Mouse (Mus musculus) brown adipose tissue, adult 24 weeks (tissue): ENCODE measurements around the gene Gm3250. TPM values are rescaled to one million over a fixed set of nuclear protein-coding genes. Genes with fewer than 3 reads are reported as not detected.
"Not testable (repeated sequence)": the region's sequence is repeated elsewhere in the genome, so short reads cannot be mapped to it uniquely, and the experiment has no call there.

Experiments used
- H3K27ac ChIP-seq: fragments of 200-500 bp; replicated peaks from 2 replicates; pipeline ENCODE4 v1.5.1; 2012; ENCODE audit warnings: low read depth, mild to moderate bottlenecking, low read length
- H3K4me1 ChIP-seq: fragments of 200-500 bp; 2 replicates; pipeline ENCODE4 v1.6.1; 2012; ENCODE audit warnings: low read length, mixed read lengths; ENCODE audit not compliant: control insufficient read depth, insufficient read depth, insufficient read length
- H3K4me3 ChIP-seq: fragments of 200-500 bp; 2 replicates; pipeline ENCODE4 v1.5.1; 2012; ENCODE audit warnings: low read depth, mild to moderate bottlenecking, low read length, moderate library complexity; ENCODE audit not compliant: insufficient read depth
- polyA plus RNA-seq: library from polyadenylated mRNA; stranded (reverse); fragments of >200 nt; gene quantifications from 2 replicates; pipeline ENCODE4 v1.2.4, GENCODE M21; 2012; ENCODE audit not compliant: missing spikeins, insufficient read depth, insufficient read length

Gene Gm3250
- not detected in 2 replicates for polyA plus RNA-seq

DNA sequence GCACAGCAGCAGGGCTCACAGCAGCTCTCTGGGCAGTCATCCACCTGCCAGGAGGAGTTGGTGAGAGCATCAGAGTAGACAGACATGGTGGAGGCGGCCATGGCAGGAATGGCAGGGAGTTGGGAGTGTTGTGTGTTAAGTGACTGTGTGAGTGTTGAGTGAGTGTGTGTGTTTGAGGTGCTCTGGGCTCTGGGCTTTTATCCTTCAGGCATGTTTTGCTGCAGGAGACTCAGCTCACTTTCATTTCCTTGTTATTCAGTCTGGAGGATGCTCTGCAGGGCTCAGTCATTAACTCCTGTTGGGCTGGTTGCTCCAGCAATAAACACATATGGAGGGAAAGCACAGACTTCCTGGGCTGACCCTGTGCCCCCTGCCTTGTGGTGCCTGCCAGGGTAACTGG lies at the start of gene Gm3250:
Gm3250 (minus strand) TSS at position 101 of the 400 bp plus-strand sequence.
- H3K27ac ChIP-seq, H3K4me3 ChIP-seq, H3K4me1 ChIP-seq: not testable (repeated sequence)

DNA sequence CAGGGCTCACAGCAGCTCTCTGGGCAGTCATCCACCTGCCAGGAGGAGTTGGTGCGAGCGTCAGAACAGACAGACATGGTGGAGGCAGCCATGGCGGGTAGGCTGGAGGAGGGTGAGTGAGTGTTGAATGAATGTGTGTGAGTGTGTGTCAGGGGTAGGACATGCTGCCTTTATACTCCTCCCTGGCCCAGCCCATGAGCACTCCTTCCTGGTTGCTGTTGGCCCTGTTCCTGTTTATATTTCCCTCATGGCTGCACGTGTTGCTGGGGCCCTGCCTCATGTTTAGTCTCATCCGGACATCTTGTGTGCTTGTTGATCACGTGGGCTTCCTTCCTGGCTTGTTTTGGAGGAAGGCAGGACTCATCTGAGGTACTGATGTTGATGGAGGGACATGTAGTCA lies 44.6 kb upstream of the Gm3250 start, which contains the start of gene Krtap10-4:
Krtap10-4 (minus strand) TSS at position 145 of the 400 bp plus-strand sequence.
- Histone ChIP-seq H3K4me1 (no peaks in the 10 kb centered on the region), H3K27ac (no peak within 1 kb of the TSS), H3K4me3 (no peak within 1 kb of the TSS)

DNA sequence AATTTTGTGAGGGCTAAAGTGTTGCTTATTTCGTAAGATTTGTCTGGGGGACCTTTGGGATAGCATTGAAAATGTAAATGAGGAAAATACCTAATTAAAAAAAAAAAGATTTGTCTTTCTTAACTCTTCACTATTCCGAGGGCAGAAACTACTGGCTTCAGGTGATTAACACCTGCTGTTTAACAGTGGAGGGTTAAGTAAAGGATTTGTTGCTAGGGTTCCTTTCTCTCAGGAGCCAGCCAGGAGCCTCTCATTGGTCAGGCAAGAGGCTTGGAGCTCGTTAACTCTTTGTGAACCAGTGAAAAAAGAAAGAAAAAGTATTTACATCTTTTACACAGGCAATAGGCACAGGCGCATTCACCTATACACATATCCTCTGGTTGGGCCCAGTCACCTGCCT lies 36.9 kb upstream of the Gm3250 start:
- no peak overlapping the region for H3K4me3 ChIP-seq
- H3K4me1 ChIP-seq: no peaks in the 10 kb centered on the region
- no peak overlapping the region for H3K27ac ChIP-seq

DNA sequence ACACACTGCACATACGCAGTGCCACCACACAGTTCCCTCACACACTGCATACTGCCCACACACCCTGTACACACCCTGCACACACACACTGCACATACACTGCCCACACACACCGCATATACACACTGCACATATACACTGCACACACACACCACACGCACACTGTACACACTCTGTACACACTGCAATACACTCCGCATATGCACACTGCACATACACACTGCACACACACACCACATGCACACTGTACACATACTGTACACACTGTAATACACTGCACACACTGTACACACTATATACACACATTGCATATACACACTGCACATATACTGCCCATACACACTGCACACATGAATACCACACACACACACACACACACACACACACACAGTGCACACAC lies 36.2 kb upstream of the Gm3250 start:
- no peak overlapping the region for H3K27ac ChIP-seq
- H3K4me3 ChIP-seq: no peak overlapping the region
- no peaks in the 10 kb centered on the region for H3K4me1 ChIP-seq

DNA sequence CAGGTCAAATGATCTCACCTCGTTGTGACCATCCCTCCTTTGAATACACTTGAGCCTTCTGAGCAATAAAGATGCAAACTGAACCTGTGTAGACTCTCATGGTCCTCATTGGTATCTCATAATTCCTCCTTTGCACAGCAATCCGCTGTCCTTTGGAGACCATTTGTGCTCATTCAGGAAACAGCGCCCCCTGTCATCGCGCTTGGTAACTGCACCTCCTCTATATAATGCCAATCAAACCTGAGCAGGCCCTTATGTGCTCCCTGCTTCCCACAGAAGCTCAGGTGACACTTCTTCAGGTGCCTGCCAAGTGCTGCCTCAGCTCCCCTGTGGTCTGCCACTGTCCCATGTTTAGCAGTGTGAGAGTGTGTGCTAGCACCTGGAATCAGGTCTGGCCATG lies 33.2 kb upstream of the Gm3250 start:
- H3K27ac ChIP-seq: no peak overlapping the region
- no peaks in the 10 kb centered on the region for H3K4me1 ChIP-seq
- no peak overlapping the region for H3K4me3 ChIP-seq

DNA sequence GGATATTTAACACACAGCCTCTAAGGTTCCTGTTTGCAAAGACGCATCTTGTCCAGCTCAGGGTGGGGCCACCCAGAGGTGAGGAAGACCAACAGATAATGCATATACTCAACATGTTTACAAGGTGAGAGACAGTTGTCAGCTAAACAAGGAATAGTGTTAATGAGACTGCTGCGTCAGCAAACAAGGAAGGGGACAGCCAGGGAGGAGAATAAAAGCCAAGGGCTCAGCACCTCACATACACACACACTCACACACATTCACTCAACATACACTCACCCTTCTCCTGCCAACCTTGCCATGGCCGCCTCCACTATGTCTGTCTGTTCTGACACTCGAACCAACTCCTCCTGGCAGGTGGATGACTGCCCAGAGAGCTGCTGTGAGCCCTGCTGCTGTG lies 32.0 kb upstream of the Gm3250 start, which contains the start of gene Gm2696:
Gm2696 (plus strand) TSS at position 301 of the 400 bp plus-strand sequence.
- Histone ChIP-seq H3K4me3 (no peak within 1 kb of the TSS), H3K4me1 (no peaks in the 10 kb centered on the region), H3K27ac (no peak within 1 kb of the TSS)

DNA sequence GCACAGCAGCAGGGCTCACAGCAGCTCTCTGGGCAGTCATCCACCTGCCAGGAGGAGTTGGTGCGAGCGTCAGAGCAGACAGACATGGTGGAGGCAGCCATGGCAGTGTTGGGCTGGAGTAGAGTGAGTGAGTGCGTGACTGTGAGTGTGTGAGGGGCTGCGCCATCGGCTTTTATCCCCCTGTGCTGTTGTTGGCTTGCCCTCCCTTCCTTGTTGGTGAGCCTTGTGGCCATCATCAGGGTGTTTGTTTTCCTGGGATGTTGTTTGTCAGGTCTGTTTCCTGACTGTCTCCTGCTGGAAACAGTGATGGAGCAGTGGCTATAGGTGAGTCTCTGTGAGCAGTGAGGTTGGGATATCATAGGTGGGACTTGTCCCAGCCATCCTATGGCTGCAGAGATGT lies 29.4 kb upstream of the Gm3250 start, which contains the start of gene Gm9507:
Gm9507 (minus strand) TSS at position 101 of the 400 bp plus-strand sequence.
- Histone ChIP-seq H3K4me3 (no peak within 1 kb of the TSS), H3K27ac (no peak within 1 kb of the TSS), H3K4me1 (no peaks in the 10 kb centered on the region)

DNA sequence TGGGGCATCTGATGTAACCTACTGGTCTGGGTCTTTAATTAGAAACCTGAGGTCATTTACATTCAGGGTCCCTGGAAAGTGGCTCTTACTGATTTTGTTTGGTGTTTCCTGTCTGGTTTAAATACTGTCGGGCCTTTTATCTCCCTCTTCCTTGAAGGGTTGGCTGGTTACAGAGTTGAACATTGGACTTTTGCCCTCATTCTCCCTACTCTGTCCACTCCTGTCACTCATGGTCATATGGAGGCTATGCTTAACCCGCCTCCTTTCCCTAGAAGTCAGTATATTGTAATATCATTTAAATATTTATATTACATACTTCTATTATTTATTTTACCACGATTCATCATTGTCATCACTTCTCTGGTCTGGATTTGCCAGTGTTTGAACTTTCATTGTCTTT lies 21.8 kb upstream of the Gm3250 start:
- Histone ChIP-seq H3K4me3 (no peak overlapping the region), H3K27ac (no peak overlapping the region), H3K4me1 (no peaks in the 10 kb centered on the region)

DNA sequence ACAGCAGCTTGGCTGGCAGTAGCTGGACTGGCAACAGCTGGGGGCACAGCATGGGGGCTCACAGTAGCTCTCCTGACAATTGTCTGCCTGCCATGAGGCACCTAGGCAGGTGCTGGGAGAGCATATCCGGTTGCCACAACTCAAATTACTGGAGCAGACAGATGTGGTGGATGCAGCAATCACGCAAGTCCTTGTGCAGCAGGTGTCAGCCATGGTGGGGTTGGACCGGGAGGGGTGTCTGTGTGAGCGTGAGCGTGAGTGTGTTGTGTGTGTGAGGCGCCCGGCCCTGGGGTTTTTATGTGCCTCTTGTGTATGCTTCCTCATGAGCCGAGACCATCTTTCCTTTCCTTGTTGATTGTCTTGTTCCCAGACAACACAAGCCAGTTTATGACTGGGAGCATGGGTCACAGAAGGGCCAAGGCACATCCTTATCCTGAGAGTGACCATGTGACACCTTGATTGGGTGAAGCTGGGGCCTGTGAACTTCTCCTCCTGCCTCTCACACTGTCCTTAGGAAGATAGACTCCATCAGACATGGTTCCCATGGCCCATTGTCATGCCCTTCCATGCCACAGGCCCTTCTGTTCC lies 16.7 kb upstream of the Gm3250 start, which contains the start of gene Gm19668:
Gm19668 (minus strand) TSS at position 213 of the 588 bp plus-strand sequence.
- H3K4me1 ChIP-seq: no peaks in the 10 kb centered on the region
- H3K4me3 ChIP-seq: no peak within 1 kb of the TSS
- no peak within 1 kb of the TSS for H3K27ac ChIP-seq

DNA sequence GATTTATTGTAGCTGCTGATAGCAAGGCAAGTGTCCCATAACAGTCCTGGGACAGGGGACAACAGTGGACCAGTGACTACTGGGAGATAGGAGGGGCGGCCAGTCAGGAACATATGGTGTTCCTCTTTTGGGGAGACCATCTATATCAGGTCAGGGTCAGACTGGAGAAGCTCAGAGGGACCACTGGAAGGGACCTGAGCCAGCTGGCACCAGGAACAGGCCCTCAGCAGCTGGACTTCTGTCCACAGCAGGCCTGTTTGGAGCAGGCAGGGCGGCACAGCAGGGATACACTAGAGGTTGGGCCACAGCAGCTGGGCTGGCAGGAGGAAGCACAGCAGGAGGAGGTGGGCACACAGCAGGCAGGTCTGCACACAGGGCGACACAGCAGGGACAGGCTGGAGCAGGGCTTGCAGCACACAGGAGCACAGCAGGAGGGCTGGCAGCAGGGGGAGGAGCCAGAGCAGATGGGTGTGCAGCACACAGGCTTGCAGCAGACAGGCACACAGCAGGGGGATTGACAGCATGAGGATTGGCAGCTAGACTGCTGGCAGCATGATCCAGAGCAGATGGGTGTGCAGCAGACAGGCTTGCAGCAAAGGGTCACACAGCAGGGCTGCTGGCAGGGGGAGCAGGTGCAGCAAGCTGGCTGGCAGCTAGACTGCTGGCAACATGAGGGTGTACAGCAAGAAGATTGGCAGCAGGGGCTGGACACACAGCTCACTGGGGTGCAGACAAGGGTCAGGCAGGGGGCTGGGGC lies 16.0 kb upstream of the Gm3250 start:
- not testable (repeated sequence) for H3K4me1 ChIP-seq, H3K27ac ChIP-seq, H3K4me3 ChIP-seq

DNA sequence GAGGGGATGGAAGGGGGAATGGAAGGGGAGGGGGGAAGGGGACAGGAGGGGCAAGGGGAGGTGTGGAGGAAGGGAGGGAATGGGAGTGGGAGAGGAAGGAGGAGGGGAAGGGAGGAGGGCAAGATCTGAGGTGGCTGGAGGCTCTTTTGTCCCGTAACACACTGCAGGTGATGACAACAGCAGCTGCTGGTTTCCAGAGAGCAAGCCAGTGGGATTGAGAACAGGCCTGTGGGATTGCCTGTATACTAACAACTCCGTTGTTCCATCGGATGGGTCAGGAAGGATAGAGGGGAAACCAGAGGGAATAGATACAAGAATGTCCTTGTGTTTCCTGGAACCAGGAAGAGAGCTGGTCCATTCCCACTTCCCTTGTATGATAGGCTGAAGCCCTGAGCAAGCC lies 15.3 kb upstream of the Gm3250 start:
- Histone ChIP-seq H3K4me3 (no peak overlapping the region), H3K4me1 (no peaks in the 10 kb centered on the region), H3K27ac (no peak overlapping the region)

DNA sequence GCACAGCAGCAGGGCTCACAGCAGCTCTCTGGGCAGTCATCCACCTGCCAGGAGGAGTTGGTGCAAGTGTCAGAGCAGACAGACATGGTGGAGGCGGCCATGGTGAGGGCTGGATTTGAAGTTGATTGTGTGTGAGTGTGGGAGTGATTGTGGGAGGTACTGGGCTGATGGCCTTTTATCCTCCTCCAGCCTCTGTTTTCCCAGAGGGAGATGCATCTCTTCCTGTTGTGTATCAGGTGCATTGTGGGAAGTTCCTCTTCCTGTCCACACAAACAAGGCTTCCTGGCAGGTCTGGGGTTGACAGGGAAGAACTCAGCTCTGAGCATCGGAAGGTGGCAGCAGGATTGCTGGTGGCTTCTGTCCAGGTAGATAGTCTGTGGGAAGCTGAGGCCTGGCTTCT lies 12.6 kb upstream of the Gm3250 start, which contains the start of gene Gm9639:
Gm9639 (minus strand) TSS at position 101 of the 400 bp plus-strand sequence.
- H3K4me3 ChIP-seq: no peak within 1 kb of the TSS

DNA sequence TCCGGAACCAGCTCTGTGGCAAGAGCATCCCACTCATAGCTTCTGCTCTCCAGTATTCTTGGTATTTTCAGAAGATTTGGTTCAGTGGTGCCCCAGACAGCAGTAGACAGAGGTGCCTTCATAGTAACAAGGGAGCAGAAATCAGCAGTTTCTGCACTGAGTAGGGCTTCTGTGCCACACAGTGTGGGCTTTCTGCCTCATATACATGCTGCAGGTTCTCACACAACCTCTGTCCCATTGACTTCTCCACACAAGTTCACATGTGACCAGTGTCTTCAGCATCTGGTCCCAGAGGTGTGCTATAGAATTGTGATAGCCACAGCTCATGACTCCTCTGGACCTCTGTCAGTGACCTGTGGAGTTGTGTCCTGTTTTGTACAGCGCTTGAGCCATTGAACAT lies 6.3 kb upstream of the Gm3250 start:
- no peak overlapping the region for H3K27ac ChIP-seq

More for the DNA sequence above, 12.6 kb upstream of the Gm3250 start, which contains the start of gene Gm9639:
- no peaks in the 10 kb centered on the region for H3K4me1 ChIP-seq
- no peak within 1 kb of the TSS for H3K27ac ChIP-seq

DNA sequence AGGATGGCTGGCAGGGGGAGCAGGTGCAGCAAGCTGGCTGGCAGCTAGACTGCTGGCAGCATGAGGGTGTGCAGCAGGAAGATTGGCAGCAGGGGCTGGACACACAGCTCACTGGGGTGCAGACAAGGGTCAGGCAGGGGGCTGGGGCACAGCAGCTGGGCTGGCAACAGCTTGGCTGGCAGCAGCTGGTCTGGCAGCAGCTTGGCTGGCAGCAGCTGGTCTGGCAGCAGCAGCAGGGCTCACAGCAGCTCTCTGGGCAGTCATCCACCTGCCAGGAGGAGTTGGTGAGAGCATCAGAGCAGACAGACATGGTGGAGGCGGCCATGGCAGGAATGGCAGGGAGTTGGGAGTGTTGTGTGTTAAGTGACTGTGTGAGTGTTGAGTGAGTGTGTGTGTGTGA lies 5.5 kb upstream of the Gm3250 start, which contains the start of gene Gm7137:
Gm7137 (minus strand) TSS at position 325 of the 400 bp plus-strand sequence.
- not testable (repeated sequence) for H3K4me3 ChIP-seq, H3K27ac ChIP-seq, H3K4me1 ChIP-seq

More for the DNA sequence above, 6.3 kb upstream of the Gm3250 start:
- Histone ChIP-seq H3K4me3 (no peak overlapping the region), H3K4me1 (no peaks in the 10 kb centered on the region)

DNA sequence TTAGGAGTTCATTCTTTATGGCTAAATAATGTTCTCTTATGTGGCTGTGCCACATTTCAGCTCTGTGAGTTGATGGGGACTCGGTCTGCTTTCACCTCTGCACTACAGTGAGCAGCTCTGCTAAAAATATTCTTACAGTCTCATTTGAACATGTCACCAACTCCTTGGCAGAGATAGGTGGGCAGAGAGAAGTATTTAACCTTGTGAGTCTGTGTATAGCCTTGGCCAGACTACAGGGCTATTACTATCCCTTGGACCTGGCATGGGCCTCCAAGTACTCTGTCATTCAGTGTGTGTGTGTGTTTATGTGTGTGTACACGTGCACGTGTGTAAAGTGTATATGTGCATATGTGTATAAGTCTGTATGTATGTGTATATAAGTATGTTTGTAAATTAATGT lies 1.1 kb upstream of the Gm3250 start:
- H3K27ac ChIP-seq, H3K4me1 ChIP-seq, H3K4me3 ChIP-seq: not testable (repeated sequence)
